Mouse (Mus musculus) CH12.LX (cell line): ENCODE measurements around the gene Gpr152. TPM values are rescaled to one million over a fixed set of nuclear protein-coding genes. Genes with fewer than 3 reads are reported as not detected.

ENCODE experiments used
- DNase-seq: peaks from one replicate; pipeline ENCODE4 v3.0.0-alpha.2; 2013; ENCODE audit errors: extremely low read depth
- H3K27ac ChIP-seq: 2 replicates; pipeline ENCODE4 v1.5.1; 2012; ENCODE audit warnings: low read depth, mild to moderate bottlenecking, control low read depth, moderate library complexity; ENCODE audit not compliant: insufficient read depth
- H3K27me3 ChIP-seq: replicated peaks from 2 replicates; pipeline ENCODE3; 2012; ENCODE audit warnings: inconsistent platforms
- H3K36me3 ChIP-seq, 2 experiments: replicated peaks in 1 of 2; 2 replicates each; pipeline versions ENCODE3 to v1.6.1; 2012; ENCODE audit warnings: inconsistent platforms in 1 of 2, low read length in 1 of 2, mild to moderate bottlenecking in 1 of 2, mixed read lengths in 1 of 2, moderate library complexity in 1 of 2; ENCODE audit not compliant: control insufficient read depth in 1 of 2, insufficient read depth in 1 of 2
- H3K4me1 ChIP-seq, 2 experiments: 2 replicates each; pipeline ENCODE4 v1.6.1; 2012; ENCODE audit warnings: inconsistent platforms in 1 of 2, moderate library complexity in 1 of 2; ENCODE audit not compliant: insufficient read depth in 2 of 2, control insufficient read depth in 1 of 2
- H3K4me2 ChIP-seq: 2 replicates; pipeline ENCODE4 v1.6.1; 2012; ENCODE audit warnings: low read depth, mild to moderate bottlenecking, control low read depth; ENCODE audit not compliant: poor library complexity, insufficient read depth, severe bottlenecking
- H3K4me3 ChIP-seq, 3 experiments: fragments of 150-350 bp in 1 of 3; sonication (generic) in 1 of 3; replicated peaks in 1 of 3; 2 replicates each; pipeline versions ENCODE3 to v1.5.1; 2011 to 2012; ENCODE audit warnings: low read depth in 2 of 3, low read length in 2 of 3, mild to moderate bottlenecking in 2 of 3, moderate library complexity in 2 of 3, control low read depth in 1 of 3, improper control_type of control experiment in 1 of 3, inconsistent platforms in 1 of 3, mixed read lengths in 1 of 3; ENCODE audit not compliant: poor library complexity in 1 of 3
- H3K79me2 ChIP-seq: replicated peaks from 2 replicates; pipeline ENCODE4 v1.6.1; 2012; ENCODE audit warnings: mild to moderate bottlenecking, moderate library complexity; ENCODE audit not compliant: control insufficient read depth, poor library complexity, insufficient read depth, severe bottlenecking; ENCODE audit errors: extremely low read depth
- H3K9ac ChIP-seq: 2 replicates; pipeline ENCODE4 v1.6.1; 2012; ENCODE audit warnings: low read depth, mild to moderate bottlenecking, control low read depth, moderate library complexity; ENCODE audit not compliant: insufficient read depth
- H3K9me3 ChIP-seq: replicated peaks from 2 replicates; pipeline ENCODE3; 2012; ENCODE audit warnings: low read length, inconsistent platforms, mixed read lengths
- BHLHE40 ChIP-seq: IDR thresholded peaks from 2 replicates; pipeline ENCODE4 v1.6.1; 2011; ENCODE audit warnings: mild to moderate bottlenecking, low read depth, low read length, improper control_type of control experiment
- CHD1 ChIP-seq: IDR thresholded peaks from 2 replicates; pipeline ENCODE4 v1.6.1; 2012; ENCODE audit warnings: low read depth, low read length, improper control_type of control experiment, inconsistent platforms
- CTCF ChIP-seq, 2 experiments: IDR thresholded peaks in 1 of 2; conservative IDR thresholded peaks in 1 of 2; 2 replicates each; pipeline ENCODE4 v1.5.1; 2011 to 2012; ENCODE audit warnings: low read depth in 2 of 2, low read length in 2 of 2, improper control_type of control experiment in 1 of 2, inconsistent platforms in 1 of 2, mild to moderate bottlenecking in 1 of 2, moderate library complexity in 1 of 2
- ELF1 ChIP-seq: IDR thresholded peaks from 2 replicates; pipeline ENCODE4 v1.6.1; 2014; ENCODE audit warnings: low read depth, mild to moderate bottlenecking, inconsistent platforms, low read length, improper control_type of control experiment
- EP300 ChIP-seq: IDR thresholded peaks from 2 replicates; pipeline ENCODE4 v1.6.1; 2011; ENCODE audit warnings: low read length, improper control_type of control experiment
- GABPA ChIP-seq: IDR thresholded peaks from 2 replicates; pipeline ENCODE4 v1.6.1; 2012; ENCODE audit warnings: low read depth, low read length, improper control_type of control experiment, inconsistent platforms; ENCODE audit not compliant: insufficient replicate concordance
- HCFC1 ChIP-seq: IDR thresholded peaks from 2 replicates; pipeline ENCODE4 v1.6.1; 2012; ENCODE audit warnings: low read depth, mild to moderate bottlenecking, inconsistent platforms, low read length, improper control_type of control experiment
- IRF4 ChIP-seq: IDR thresholded peaks from 2 replicates; pipeline ENCODE4 v1.6.1; 2014; ENCODE audit warnings: low read depth, mild to moderate bottlenecking, inconsistent platforms, low read length, improper control_type of control experiment
- JUN ChIP-seq: IDR thresholded peaks from 2 replicates; pipeline ENCODE4 v1.6.1; 2011; ENCODE audit warnings: low read depth, mild to moderate bottlenecking, low read length, improper control_type of control experiment, moderate library complexity; ENCODE audit not compliant: insufficient read depth
- JUND ChIP-seq: conservative IDR thresholded peaks from 2 replicates; pipeline ENCODE4 v1.6.1; 2011; ENCODE audit warnings: low read depth, low read length, improper control_type of control experiment
- MAFK ChIP-seq: IDR thresholded peaks from 2 replicates; pipeline ENCODE4 v1.6.1; 2011; ENCODE audit warnings: low read length, improper control_type of control experiment; ENCODE audit not compliant: insufficient replicate concordance
- MAX ChIP-seq: IDR thresholded peaks from 2 replicates; pipeline ENCODE4 v1.6.1; 2011; ENCODE audit warnings: low read length, improper control_type of control experiment
- MAZ ChIP-seq: IDR thresholded peaks from 2 replicates; pipeline ENCODE4 v1.6.1; 2012; ENCODE audit warnings: low read depth, mild to moderate bottlenecking, inconsistent platforms, low read length, improper control_type of control experiment, moderate library complexity
- MEF2A ChIP-seq: IDR thresholded peaks from 2 replicates; pipeline ENCODE4 v1.6.1; 2014; ENCODE audit warnings: low read depth, mild to moderate bottlenecking, inconsistent platforms, low read length, improper control_type of control experiment, borderline replicate concordance
- MYC ChIP-seq: IDR thresholded peaks from 2 replicates; pipeline ENCODE4 v1.6.1; 2011; ENCODE audit warnings: low read depth, mild to moderate bottlenecking, improper control_type of control experiment, low read length
- NELFE ChIP-seq: IDR thresholded peaks from 2 replicates; pipeline ENCODE4 v1.6.1; 2011; ENCODE audit warnings: low read depth, low read length, improper control_type of control experiment
- NRF1 ChIP-seq: IDR thresholded peaks from 2 replicates; pipeline ENCODE4 v1.6.1; 2014; ENCODE audit warnings: low read depth, mild to moderate bottlenecking, inconsistent platforms, low read length, improper control_type of control experiment, moderate library complexity
- PAX5 ChIP-seq: IDR thresholded peaks from 2 replicates; pipeline ENCODE4 v1.6.1; 2012; ENCODE audit warnings: low read length, inconsistent platforms, mixed read lengths
- POLR2A ChIP-seq: IDR thresholded peaks from 2 replicates; pipeline ENCODE4 v1.6.1; 2011; ENCODE audit warnings: low read depth, mild to moderate bottlenecking, improper control_type of control experiment, low read length
- POLR2AphosphoS2 ChIP-seq: IDR thresholded peaks from 2 replicates; pipeline ENCODE4 v1.6.1; 2011; ENCODE audit warnings: low read depth, low read length, improper control_type of control experiment
- RAD21 ChIP-seq: IDR thresholded peaks from 2 replicates; pipeline ENCODE4 v1.6.1; 2011; ENCODE audit warnings: low read depth, mild to moderate bottlenecking, low read length, improper control_type of control experiment, moderate library complexity
- RCOR1 ChIP-seq: conservative IDR thresholded peaks from 2 replicates; pipeline ENCODE4 v1.6.1; 2012; ENCODE audit warnings: low read depth, mild to moderate bottlenecking, inconsistent platforms, low read length, improper control_type of control experiment
- SIN3A ChIP-seq: IDR thresholded peaks from 2 replicates; pipeline ENCODE4 v1.6.1; 2012; ENCODE audit warnings: low read length, improper control_type of control experiment, inconsistent platforms
- SMC3 ChIP-seq: IDR thresholded peaks from 2 replicates; pipeline ENCODE4 v1.6.1; 2011; ENCODE audit warnings: low read depth, low read length, improper control_type of control experiment
- TBP ChIP-seq: conservative IDR thresholded peaks from 2 replicates; pipeline ENCODE4 v1.6.1; 2011; ENCODE audit warnings: low read depth, low read length, improper control_type of control experiment
- UBTF ChIP-seq: IDR thresholded peaks from 2 replicates; pipeline ENCODE4 v1.6.1; 2012; ENCODE audit warnings: low read depth, mild to moderate bottlenecking, inconsistent platforms, low read length, improper control_type of control experiment, moderate library complexity
- USF2 ChIP-seq: conservative IDR thresholded peaks from 2 replicates; pipeline ENCODE4 v1.6.1; 2011; ENCODE audit warnings: low read depth, low read length, improper control_type of control experiment
- ZC3H11A ChIP-seq: IDR thresholded peaks from 2 replicates; pipeline ENCODE4 v1.6.1; 2012; ENCODE audit warnings: low read depth, mild to moderate bottlenecking, inconsistent platforms, low read length, improper control_type of control experiment
- ZKSCAN1 ChIP-seq: IDR thresholded peaks from 2 replicates; pipeline ENCODE4 v1.6.1; 2012; ENCODE audit warnings: low read depth, inconsistent platforms, low read length, improper control_type of control experiment, borderline replicate concordance
- ZNF384 ChIP-seq: IDR thresholded peaks from 2 replicates; pipeline ENCODE4 v1.6.1; 2012; ENCODE audit warnings: low read depth, low read length, improper control_type of control experiment, inconsistent platforms
- dilution Hi-C: fragments of 300-500 bp; cut with MboI; formaldehyde crosslinking; loops from 2 replicates; pipeline ENCODE4 v1.14.3; 2020; ENCODE audit warnings: low sequenced_read_pairs; ENCODE audit not compliant: extremely low pct_unique_long_range_greater_than_20kb, extremely low pct_ligation_motif_present
- in situ Hi-C: fragments of 300-500 bp; cut with MboI; formaldehyde crosslinking; loops from 3 replicates; pipeline ENCODE4 v1.14.3; 2019; ENCODE audit warnings: low sequenced_read_pairs, low pct_ligation_motif_present, low pct_unique_long_range_greater_than_20kb, mixed read lengths
- polyA plus RNA-seq: library from polyadenylated mRNA; unstranded; fragments of >175 nt; gene quantifications from 2 replicates; pipeline ENCODE4 v1.2.1, GENCODE M21; 2012; ENCODE audit warnings: low read depth; ENCODE audit not compliant: insufficient read length
- total RNA-seq, 2 experiments: library from RNA; depleted of rRNA; stranded (reverse); fragments of 300-350 nt in 1 of 2; fragments of >200 nt in 1 of 2; gene quantifications; 2 replicates each; pipeline ENCODE4 v1.2.3; 2012 to 2014

Gene Gpr152
- total and polyA plus RNA-seq, 3 experiments, result 0.05 to 0.71 (median 0.17) TPM

GRCm38 (mm10) chr19:4120496-4120895 is 19.1 kb upstream of the Gpr152 start:
- no peaks in the 10 kb centered on the region for H3K9me3 ChIP-seq
- H3K27me3 ChIP-seq, result no peaks in the 10 kb centered on the region
- TF ChIP-seq MEF2A (no peak), POLR2AphosphoS2 (no peak), MAFK (no peak), NELFE (no peak), BHLHE40 (no peak), JUN (no peak), RCOR1 (no peak), CHD1 (no peak), JUND (no peak), SMC3 (no peak), MAZ (no peak), USF2 (no peak), MYC (no peak), POLR2A (no peak)
- no peak for DNase-seq
- dilution Hi-C loops (no loop called here), in situ Hi-C loops (no loop called here)
- peaks cover 17 to 72% of the 10 kb centered on the region in 2 experiments for H3K4me1 ChIP-seq
- peak overlapping the region; percentile 21; the same call in 1 of the 2 replicates for H3K4me2 ChIP-seq
- H3K27ac ChIP-seq, result no peak overlapping the region
- 0 out of 2 replicates have a peak, but pooled peaks cover 2% of the 10 kb centered on the region for H3K79me2 ChIP-seq
- H3K36me3 ChIP-seq, result peaks cover 23 to 40% of the 10 kb centered on the region in 2 experiments
- peak overlapping the region in 1 of 3 experiments; percentile 49 for H3K4me3 ChIP-seq
- no peak overlapping the region for H3K9ac ChIP-seq

- peaks cover 17 to 32% of the 10 kb centered on the region in 2 experiments for H3K36me3 ChIP-seq
- peak overlapping the region; percentile 33; the same call in 1 of the 2 replicates for H3K9ac ChIP-seq
- peak; percentile 99 for DNase-seq
- H3K9me3 ChIP-seq, result no peaks in the 10 kb centered on the region
- no peaks in the 10 kb centered on the region for H3K27me3 ChIP-seq
- peak overlapping the region; percentile 21; the same call in 1 of the 2 replicates for H3K4me2 ChIP-seq
- peak overlapping the region; percentile 58 for H3K27ac ChIP-seq
- in situ Hi-C loops, result no loop called here
- H3K4me3 ChIP-seq, result peak overlapping the region; percentile 27 to 63 (median 49)
- peaks cover 6% of the 10 kb centered on the region; the same call in 1 of the 2 replicates for H3K79me2 ChIP-seq
- peaks cover 17 to 69% of the 10 kb centered on the region in 2 experiments for H3K4me1 ChIP-seq
- dilution Hi-C loops, result no loop called here
- no peak for TF ChIP-seq UBTF
- peak; percentile 100 for TF ChIP-seq MAX
- TF ChIP-seq TBP, result 0 out of 2 replicates have a peak, but pooled peaks have one; percentile 56
- peak; percentile 25; the same call in 1 of the 2 replicates for TF ChIP-seq IRF4
- peak; percentile 95 for TF ChIP-seq NRF1
- TF ChIP-seq MAFK, result peak; percentile 46; the same call in 1 of the 2 replicates
- TF ChIP-seq CHD1, result no peak
- no peak for TF ChIP-seq CTCF (conservative IDR thresholded peaks at IDR 0.05 in 1 of 2, IDR thresholded peaks at IDR 0.05 in 1 of 2; ENCODE audit: low read depth in 2 of 2, low read length in 2 of 2)
- no peak for TF ChIP-seq MYC
- no peak for TF ChIP-seq PAX5
- TF ChIP-seq GABPA, result no peak; the same call in 1 of the 2 replicates
- no peak for TF ChIP-seq SMC3
- TF ChIP-seq ELF1, result peak; percentile 93
- peak; percentile 37; the same call in 1 of the 2 replicates for TF ChIP-seq ZNF384
- no peak for TF ChIP-seq RAD21
- no peak for TF ChIP-seq ZKSCAN1
- TF ChIP-seq EP300, result no peak
- TF ChIP-seq ZC3H11A, result no peak
- TF ChIP-seq SIN3A, result 0 out of 2 replicates have a peak, but pooled peaks have one; percentile 41
- no peak; the same call in 1 of the 2 replicates for TF ChIP-seq MAZ
- peak; percentile 72 for TF ChIP-seq POLR2A
- TF ChIP-seq MEF2A, result no peak; the same call in 1 of the 2 replicates
- peak; percentile 41; the same call in 1 of the 2 replicates for TF ChIP-seq USF2
- TF ChIP-seq HCFC1, result peak; percentile 95
Measured at GRCm38 (mm10) chr19:4121097-4121805, 18.3 kb upstream of the Gpr152 start.
